Mouse (Mus musculus) stomach, postnatal 0 days (tissue): Measurements from ENCODE around the gene Bcl3.

Experiments used
- CTCF ChIP-seq: IDR thresholded peaks from 2 replicates; pipeline ENCODE4 v1.5.1; 2016; ENCODE audit warnings: antibody characterized with exemption, low read depth, mild to moderate bottlenecking, moderate library complexity
- EP300 ChIP-seq: optimal IDR thresholded peaks from 2 replicates; pipeline ENCODE3; 2016; ENCODE audit warnings: antibody characterized with exemption

DNA sequence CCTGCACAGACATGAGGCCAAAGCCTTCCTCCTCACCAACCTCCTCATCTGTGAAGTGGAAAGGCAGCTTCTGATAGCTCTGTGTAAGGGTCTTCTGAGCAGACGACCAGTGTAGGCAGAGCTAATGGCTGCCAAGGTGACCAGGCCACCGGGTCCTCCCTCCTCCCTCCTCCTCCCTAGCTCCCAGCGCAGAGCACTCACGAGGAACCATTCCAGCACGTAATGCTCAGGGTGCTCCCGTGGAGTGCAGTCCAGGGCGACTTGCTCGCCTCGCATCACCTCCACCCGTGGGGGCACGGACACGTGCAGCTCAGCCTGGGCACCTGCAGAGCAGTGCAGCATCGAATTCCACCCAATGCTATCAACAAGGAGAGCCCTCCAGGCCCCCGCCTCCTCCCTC is 54.3 kb downstream of the Bcl3 start:
- TF ChIP-seq CTCF (no peak), EP300 (no peak)
